Mouse (Mus musculus) liver, adult (tissue): ENCODE results near the gene Srp68.

ENCODE experiments used
- GATA4 ChIP-seq: IDR thresholded peaks from 2 replicates; pipeline ENCODE4 v1.6.1; 2014; ENCODE audit warnings: mild to moderate bottlenecking, low read length; ENCODE audit not compliant: insufficient replicate concordance

Gene Srp68

GRCm38 (mm10) chr11:116232427-116232826 lies 41.6 kb downstream of the Srp68 start:
- no peak for TF ChIP-seq GATA4

- no peak for TF ChIP-seq GATA4
Measured at GRCm38 (mm10) chr11:116228699-116229098, 45.3 kb downstream of the Srp68 start.

- TF ChIP-seq GATA4: no peak
Measured at GRCm38 (mm10) chr11:116226414-116226813, 47.6 kb downstream of the Srp68 start.

GRCm38 (mm10) chr11:116222740-116223059 lies 51.3 kb downstream of the Srp68 start:
- no peak for TF ChIP-seq GATA4

GRCm38 (mm10) chr11:116221931-116222739 lies 51.9 kb downstream of the Srp68 start:
- no peak for TF ChIP-seq GATA4

GRCm38 (mm10) chr11:116219885-116220284 lies 54.1 kb downstream of the Srp68 start:
- TF ChIP-seq GATA4: no peak

GRCm38 (mm10) chr11:116218737-116219400 lies 55.1 kb downstream of the Srp68 start:
- TF ChIP-seq GATA4: no peak

GRCm38 (mm10) chr11:116218263-116218662 lies 55.8 kb downstream of the Srp68 start:
- 0 out of 2 replicates have a peak, but pooled peaks have one; percentile 24 for TF ChIP-seq GATA4

GRCm38 (mm10) chr11:116216549-116216948 lies 57.5 kb downstream of the Srp68 start:
- TF ChIP-seq GATA4: no peak

GRCm38 (mm10) chr11:116215991-116216390 lies 58.0 kb downstream of the Srp68 start:
- TF ChIP-seq GATA4: no peak

GRCm38 (mm10) chr11:116215181-116215580 lies 58.8 kb downstream of the Srp68 start:
- TF ChIP-seq GATA4: no peak

- no peak for TF ChIP-seq GATA4
Measured at GRCm38 (mm10) chr11:116213877-116214510, 60.0 kb downstream of the Srp68 start.

GRCm38 (mm10) chr11:116212847-116213246 lies 61.2 kb downstream of the Srp68 start:
- no peak for TF ChIP-seq GATA4

GRCm38 (mm10) chr11:116210696-116211095 lies 63.3 kb downstream of the Srp68 start:
- TF ChIP-seq GATA4: peak; percentile 45; the same call in 1 of the 2 replicates

- no peak for TF ChIP-seq GATA4
Measured at GRCm38 (mm10) chr11:116209257-116209656, 64.8 kb downstream of the Srp68 start.

- no peak for TF ChIP-seq GATA4
Measured at GRCm38 (mm10) chr11:116208660-116209059, 65.4 kb downstream of the Srp68 start.
